Mouse (Mus musculus): ENCODE results near the gene Ntsr1.

DNA sequence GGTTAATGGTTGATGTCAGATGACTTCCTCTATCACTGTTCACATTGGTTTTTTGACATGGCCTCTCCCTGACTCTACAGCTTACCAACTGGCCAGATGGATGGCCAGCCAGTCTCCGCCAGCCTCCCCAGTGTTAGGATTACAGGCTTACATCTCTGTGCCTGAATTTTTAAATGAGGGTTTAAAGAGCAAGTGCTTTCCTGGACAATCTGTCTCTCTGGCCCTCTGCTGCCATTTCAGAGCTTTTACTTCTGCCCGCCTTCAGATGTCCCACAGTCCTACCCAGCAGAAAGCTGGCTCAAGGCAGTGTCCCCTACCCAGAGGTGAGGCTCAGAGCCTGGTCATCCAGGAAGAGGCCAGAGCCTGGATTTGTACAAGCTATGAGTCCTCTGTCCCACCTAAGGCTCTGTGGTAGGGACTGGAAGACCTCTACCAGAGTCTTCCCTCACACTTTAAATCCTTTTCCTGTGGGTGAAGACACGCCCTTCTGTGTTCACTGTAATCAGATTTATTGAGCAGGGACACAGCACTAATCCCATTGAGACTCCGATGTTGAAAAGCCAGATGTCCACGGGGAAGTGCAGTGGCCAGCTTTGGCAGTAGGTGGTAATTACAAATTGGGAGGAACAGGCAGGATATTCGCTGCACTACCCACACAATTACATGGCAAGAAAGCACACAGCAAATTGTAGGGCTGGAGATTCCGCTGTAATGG lies 32.1 kb downstream of the Ntsr1 start:
- TF ChIP-seq ZC3H11A (IDR thresholded peaks at IDR 0.05; ENCODE audit: borderline replicate concordance, low read depth, low read length) (no peak), ZNF384 (IDR thresholded peaks at IDR 0.05; ENCODE audit: low read depth, low read length) (no peak)

Measured in ES-E14 (cell line).